Mouse (Mus musculus): ENCODE measurements around the gene Fancc. TPM values are rescaled to one million over a fixed set of nuclear protein-coding genes. Genes with fewer than 3 reads are reported as not detected.

Gene Fancc
- polyA plus RNA-seq, 1 experiment, result 9.7 TPM

GRCm38 (mm10) chr13:63336335-63336734, 160.7 kb downstream of the Fancc start:
- Histone ChIP-seq H3K4me3 (ENCODE audit: control insufficient read depth, low read depth, low read length) (no peak overlapping the region), H3K27me3 (ENCODE audit: control insufficient read depth, insufficient read depth, low read length) (no peaks in the 10 kb centered on the region), H3K4me1 (ENCODE audit: control insufficient read depth, insufficient read depth, low read length) (no peaks in the 10 kb centered on the region), H3K36me3 (ENCODE audit: control insufficient read depth, insufficient read depth, low read length) (no peaks in the 10 kb centered on the region), H3K27ac (ENCODE audit: control insufficient read depth, insufficient read depth, low read depth, low read length) (no peak overlapping the region)
- TF ChIP-seq CTCF (IDR thresholded peaks at IDR 0.05; ENCODE audit: control insufficient read depth, insufficient read depth, insufficient replicate concordance, low read depth, low read length), result no peak
- TF ChIP-seq POLR2A (IDR thresholded peaks at IDR 0.05; ENCODE audit: control insufficient read depth, low read depth, low read length), result no peak

- no peaks in the 10 kb centered on the region for H3K36me3 ChIP-seq (ENCODE audit: control insufficient read depth, insufficient read depth, low read length)
- H3K4me3 ChIP-seq (ENCODE audit: control insufficient read depth, low read depth, low read length), result no peak overlapping the region
- TF ChIP-seq POLR2A (IDR thresholded peaks at IDR 0.05; ENCODE audit: control insufficient read depth, low read depth, low read length) (no peak), CTCF (IDR thresholded peaks at IDR 0.05; ENCODE audit: control insufficient read depth, insufficient read depth, insufficient replicate concordance, low read depth, low read length) (0 out of 2 replicates have a peak, but pooled peaks have one; percentile 11)
- H3K27me3 ChIP-seq (ENCODE audit: control insufficient read depth, insufficient read depth, low read length), result no peaks in the 10 kb centered on the region
- no peaks in the 10 kb centered on the region for H3K4me1 ChIP-seq (ENCODE audit: control insufficient read depth, insufficient read depth, low read length)
- H3K27ac ChIP-seq (ENCODE audit: control insufficient read depth, insufficient read depth, low read depth, low read length), result no peak overlapping the region
Measured at GRCm38 (mm10) chr13:63335421-63336134, 161.5 kb downstream of the Fancc start.

GRCm38 (mm10) chr13:63332576-63333300, 164.3 kb downstream of the Fancc start:
- H3K27me3 ChIP-seq (ENCODE audit: control insufficient read depth, insufficient read depth, low read length), result no peaks in the 10 kb centered on the region
- H3K4me1 ChIP-seq (ENCODE audit: control insufficient read depth, insufficient read depth, low read length), result no peaks in the 10 kb centered on the region; the same call in 1 of the 2 replicates
- TF ChIP-seq POLR2A (IDR thresholded peaks at IDR 0.05; ENCODE audit: control insufficient read depth, low read depth, low read length) (no peak), CTCF (IDR thresholded peaks at IDR 0.05; ENCODE audit: control insufficient read depth, insufficient read depth, insufficient replicate concordance, low read depth, low read length) (no peak)
- no peak overlapping the region for H3K27ac ChIP-seq (ENCODE audit: control insufficient read depth, insufficient read depth, low read depth, low read length)
- H3K36me3 ChIP-seq (ENCODE audit: control insufficient read depth, insufficient read depth, low read length), result no peaks in the 10 kb centered on the region
- H3K4me3 ChIP-seq (ENCODE audit: control insufficient read depth, low read depth, low read length), result no peak overlapping the region

- Histone ChIP-seq H3K27ac (ENCODE audit: control insufficient read depth, insufficient read depth, low read depth, low read length) (peak overlapping the region; percentile 58), H3K4me3 (ENCODE audit: control insufficient read depth, low read depth, low read length) (no peak overlapping the region), H3K27me3 (ENCODE audit: control insufficient read depth, insufficient read depth, low read length) (no peaks in the 10 kb centered on the region), H3K36me3 (ENCODE audit: control insufficient read depth, insufficient read depth, low read length) (no peaks in the 10 kb centered on the region), H3K4me1 (ENCODE audit: control insufficient read depth, insufficient read depth, low read length) (no peaks in the 10 kb centered on the region; the same call in 1 of the 2 replicates)
- TF ChIP-seq POLR2A (IDR thresholded peaks at IDR 0.05; ENCODE audit: control insufficient read depth, low read depth, low read length) (no peak), CTCF (IDR thresholded peaks at IDR 0.05; ENCODE audit: control insufficient read depth, insufficient read depth, insufficient replicate concordance, low read depth, low read length) (no peak)
Measured at GRCm38 (mm10) chr13:63331379-63331778, 165.7 kb downstream of the Fancc start.

- no peak for TF ChIP-seq POLR2A (IDR thresholded peaks at IDR 0.05; ENCODE audit: control insufficient read depth, low read depth, low read length)
- no peak for TF ChIP-seq CTCF (IDR thresholded peaks at IDR 0.05; ENCODE audit: control insufficient read depth, insufficient read depth, insufficient replicate concordance, low read depth, low read length)
- Histone ChIP-seq H3K27ac (ENCODE audit: control insufficient read depth, insufficient read depth, low read depth, low read length) (0 out of 2 replicates have a peak overlapping the region, but pooled peaks have one; percentile 26), H3K36me3 (ENCODE audit: control insufficient read depth, insufficient read depth, low read length) (no peaks in the 10 kb centered on the region), H3K4me3 (ENCODE audit: control insufficient read depth, low read depth, low read length) (no peak overlapping the region), H3K27me3 (ENCODE audit: control insufficient read depth, insufficient read depth, low read length) (no peaks in the 10 kb centered on the region), H3K4me1 (ENCODE audit: control insufficient read depth, insufficient read depth, low read length) (no peaks in the 10 kb centered on the region; the same call in 1 of the 2 replicates)
Measured at GRCm38 (mm10) chr13:63330236-63330860, 166.7 kb downstream of the Fancc start.

GRCm38 (mm10) chr13:63326015-63326414, 171.1 kb downstream of the Fancc start:
- no peak overlapping the region for H3K4me3 ChIP-seq (ENCODE audit: control insufficient read depth, low read depth, low read length)
- no peak overlapping the region for H3K27ac ChIP-seq (ENCODE audit: control insufficient read depth, insufficient read depth, low read depth, low read length)
- peaks cover 4% of the 10 kb centered on the region for H3K4me1 ChIP-seq (ENCODE audit: control insufficient read depth, insufficient read depth, low read length)
- no peaks in the 10 kb centered on the region for H3K27me3 ChIP-seq (ENCODE audit: control insufficient read depth, insufficient read depth, low read length)
- TF ChIP-seq POLR2A (IDR thresholded peaks at IDR 0.05; ENCODE audit: control insufficient read depth, low read depth, low read length) (no peak), CTCF (IDR thresholded peaks at IDR 0.05; ENCODE audit: control insufficient read depth, insufficient read depth, insufficient replicate concordance, low read depth, low read length) (no peak)
- no peaks in the 10 kb centered on the region for H3K36me3 ChIP-seq (ENCODE audit: control insufficient read depth, insufficient read depth, low read length)

Data from testis, adult 2 months (tissue).